Mouse (Mus musculus): ENCODE measurements around the gene Arhgef3. TPM values are rescaled to one million over a fixed set of nuclear protein-coding genes. Genes with fewer than 3 reads are reported as not detected.

Gene Arhgef3
- polyA plus RNA-seq, 1 experiment from 2014 or later = 18.5 TPM

- Histone ChIP-seq H3K27me3 (ENCODE audit: control insufficient read depth, insufficient read depth, low read length) (no peaks in the 10 kb centered on the region), H3K4me3 (ENCODE audit: low read length) (no peak overlapping the region), H3K4me1 (ENCODE audit: control insufficient read depth, insufficient read depth, low read length) (0 out of 2 replicates have a peak, but pooled peaks cover 3% of the 10 kb centered on the region), H3K36me3 (ENCODE audit: control insufficient read depth, insufficient read depth) (peaks cover 28% of the 10 kb centered on the region), H3K4me2 (ENCODE audit: low read depth, low read length) (no peak overlapping the region), H3K9ac (ENCODE audit: low read length) (no peak overlapping the region), H3K27ac (ENCODE audit: low read length) (no peak overlapping the region), H3K9me3 (replicated peaks; ENCODE audit: control insufficient read depth, low read length) (no peaks in the 10 kb centered on the region)
- WGBS = 87% methylated on average over 2 of the region's 2 CpGs
- no peak for ATAC-seq (replicated peaks; ENCODE audit: extremely low read depth, insufficient read depth, low FRiP score)
Measured at GRCm38 (mm10) chr14:27444851-27445281, 330.2 kb downstream of the Arhgef3 start.

DNA sequence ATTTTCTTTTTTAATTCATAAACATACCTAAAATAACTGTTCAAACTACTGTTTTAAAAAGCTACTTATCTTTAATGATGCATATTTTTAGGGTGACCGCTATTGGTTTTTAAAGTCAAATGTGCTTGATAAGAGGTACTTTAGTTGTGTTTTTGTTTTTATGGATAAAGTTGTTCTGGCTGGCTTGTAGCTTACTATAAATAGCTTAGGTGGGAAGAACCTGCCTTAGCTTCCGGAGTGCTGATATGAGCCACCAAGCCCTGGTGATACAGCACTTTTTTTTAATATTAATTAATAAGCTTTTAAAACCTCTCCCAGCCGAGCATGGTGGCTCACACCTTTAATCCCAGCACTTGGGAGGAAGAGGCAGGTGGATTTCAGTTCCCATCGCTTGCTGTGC lies 332.3 kb downstream of the Arhgef3 start:
- H3K9ac ChIP-seq (ENCODE audit: low read length) = no peak overlapping the region
- peaks cover 23% of the 10 kb centered on the region for H3K36me3 ChIP-seq (ENCODE audit: control insufficient read depth, insufficient read depth)
- H3K4me2 ChIP-seq (ENCODE audit: low read depth, low read length) = no peak overlapping the region
- H3K4me3 ChIP-seq (ENCODE audit: low read length) = no peak overlapping the region
- 0 out of 2 replicates have a peak, but pooled peaks cover 3% of the 10 kb centered on the region for H3K4me1 ChIP-seq (ENCODE audit: control insufficient read depth, insufficient read depth, low read length)
- ATAC-seq (replicated peaks; ENCODE audit: extremely low read depth, insufficient read depth, low FRiP score) = no peak
- no peak overlapping the region for H3K27ac ChIP-seq (ENCODE audit: low read length)
- WGBS = 64% methylated on average over 4 of the region's 4 CpGs
- H3K27me3 ChIP-seq (ENCODE audit: control insufficient read depth, insufficient read depth, low read length) = no peaks in the 10 kb centered on the region
- no peaks in the 10 kb centered on the region for H3K9me3 ChIP-seq (replicated peaks; ENCODE audit: control insufficient read depth, low read length)

Small RNA genes within 50 kb of the gene (microRNA-seq; reads per million reads assigned to microRNA genes)
- gene Gm23633 = not detected

Other genes starting within 250 kb of the Arhgef3 start
- 2.6 and 2.8 TPM in 2 replicates for gene Asb14, start 220.3 kb upstream of the Arhgef3 start, polyA plus RNA-seq (2015; fragmentation: Nextera tagmentation; extraction: Ambion mirVana)
- 25.0 and 30.4 TPM in 2 replicates for gene Appl1, start 143.7 kb upstream of the Arhgef3 start, polyA plus RNA-seq (2015; fragmentation: Nextera tagmentation; extraction: Ambion mirVana)
- gene Hesx1, start 120.5 kb upstream of the Arhgef3 start, polyA plus RNA-seq (2015; fragmentation: Nextera tagmentation; extraction: Ambion mirVana) = 0.29 TPM in 1 of 2 replicates, not detected in the other
- 0.92 and 1.1 TPM in 2 replicates for gene Il17rd, start 76.0 kb upstream of the Arhgef3 start, polyA plus RNA-seq (2015; fragmentation: Nextera tagmentation; extraction: Ambion mirVana)

All from heart, embryonic 16.5 days (tissue).